Mouse (Mus musculus) c-Kit-negative CD71-positive TER-119-positive erythroid progenitor cells, embryonic 14.5 days (primary cell): Measurements from ENCODE around the gene Zfp691.

Experiments
- DNase-seq: peaks from one replicate; pipeline ENCODE4 v3.0.0-alpha.2; 2013; ENCODE audit warnings: low read depth, low spot score

The Zfp691 gene

DNA sequence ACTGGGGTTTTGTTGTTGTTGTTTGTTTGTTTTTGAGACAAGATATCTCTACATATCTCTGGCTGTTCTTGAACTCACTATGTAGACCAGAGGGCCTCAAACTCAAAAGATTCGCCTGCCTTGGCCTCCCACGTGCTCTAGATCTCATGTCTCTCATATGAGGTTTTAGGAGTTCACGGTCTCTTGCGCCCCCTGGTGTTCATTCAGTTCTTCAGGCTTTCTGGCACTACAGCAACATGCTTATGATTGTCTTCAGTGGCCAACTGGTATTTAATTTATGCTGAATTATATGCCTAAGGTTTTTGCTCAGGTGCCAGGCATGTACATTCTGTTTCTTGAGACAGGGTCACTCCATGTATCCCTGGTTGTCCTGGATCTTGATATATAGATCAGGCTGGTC is 6.3 kb downstream of the Zfp691 start:
- DNase-seq: peak; percentile 86

- no peak for DNase-seq
Observed at GRCm38 (mm10) chr4:119167068-119167467, 6.9 kb downstream of the Zfp691 start.

DNA sequence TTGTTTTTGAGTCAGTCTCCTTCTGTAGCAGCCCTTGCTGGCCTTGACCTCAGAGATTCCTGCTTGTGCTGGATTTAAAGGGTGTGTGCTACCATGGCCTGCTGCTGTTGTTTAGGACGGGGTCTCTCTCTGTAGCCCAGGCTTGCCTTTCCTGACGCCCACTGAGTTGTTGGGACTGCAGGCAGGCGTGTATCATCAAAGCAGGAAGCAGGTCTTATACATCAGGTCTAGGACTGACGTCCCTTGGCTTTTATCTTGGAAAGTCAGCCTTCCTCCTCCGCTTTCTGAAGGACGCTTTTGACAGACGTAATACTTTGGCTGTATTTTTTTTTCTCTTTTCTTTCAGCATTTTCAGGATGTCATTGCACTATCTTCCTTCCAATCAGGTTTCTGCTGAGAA is 8.1 kb downstream of the Zfp691 start:
- no peak for DNase-seq

DNA sequence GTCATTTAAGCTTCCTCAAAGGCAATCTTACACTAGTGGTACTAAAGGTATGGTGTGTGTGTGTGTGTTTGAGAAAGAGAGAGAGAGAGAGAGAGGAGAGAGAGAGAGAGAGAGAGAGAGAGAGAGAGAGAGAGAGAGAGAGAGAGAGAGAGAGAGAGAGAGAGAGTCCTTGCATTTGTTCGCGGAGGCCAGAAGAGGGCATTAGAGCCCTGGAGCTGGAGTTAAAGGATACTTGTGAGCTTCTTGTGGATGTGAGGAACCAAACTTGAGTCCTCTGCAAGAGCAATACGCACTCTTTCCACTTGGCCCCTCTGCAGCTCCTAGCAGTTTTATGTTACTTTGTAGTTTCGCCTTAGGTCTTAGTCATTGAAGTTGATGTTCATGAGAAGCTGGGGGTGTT is 11.0 kb downstream of the Zfp691 start:
- DNase-seq: no peak

- DNase-seq: no peak
Observed at GRCm38 (mm10) chr4:119161358-119161757, 12.6 kb downstream of the Zfp691 start.

DNA sequence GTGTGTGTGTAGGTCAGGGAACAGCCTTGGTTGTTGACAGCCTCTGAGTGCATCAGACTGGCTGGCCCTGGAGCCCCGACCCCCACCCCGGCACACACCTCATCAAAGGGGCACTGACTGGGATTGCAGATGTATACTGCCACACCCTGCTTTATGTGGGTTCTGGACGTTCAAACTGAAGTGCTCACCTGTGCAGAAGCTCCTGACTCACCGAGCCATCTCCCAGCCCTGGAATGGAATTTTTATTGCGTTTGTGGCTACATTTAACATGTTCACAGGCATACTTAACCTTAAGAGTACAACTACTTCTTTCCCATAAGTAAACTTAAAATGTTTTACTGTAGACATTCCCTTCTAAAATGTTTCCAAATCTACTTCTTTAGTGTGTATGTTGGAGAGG is 16.1 kb downstream of the Zfp691 start:
- DNase-seq: no peak

GRCm38 (mm10) chr4:119157186-119157585 is 16.8 kb downstream of the Zfp691 start:
- DNase-seq: peak; percentile 71

- no peak for DNase-seq
Observed at GRCm38 (mm10) chr4:119148741-119149140, 25.3 kb downstream of the Zfp691 start.

DNA sequence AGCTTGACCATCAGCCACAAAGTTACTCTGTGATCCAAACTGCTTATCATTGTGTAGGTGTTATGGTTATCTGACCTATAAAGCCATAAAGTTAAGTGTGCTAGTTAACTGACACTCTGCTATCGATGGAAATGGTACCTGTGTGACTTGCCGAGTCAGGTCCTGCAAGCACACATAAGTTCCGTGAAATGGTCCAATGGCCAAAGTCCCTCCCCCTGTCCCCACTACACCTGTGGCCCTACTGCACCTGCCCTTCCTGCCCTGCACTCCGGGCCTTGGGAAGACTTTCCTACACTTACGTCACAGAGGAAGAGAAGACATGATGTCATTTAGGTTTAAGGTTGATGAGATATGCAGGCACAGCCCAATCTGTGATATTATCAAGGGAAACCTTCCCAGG is 26.6 kb downstream of the Zfp691 start:
- no peak for DNase-seq

DNA sequence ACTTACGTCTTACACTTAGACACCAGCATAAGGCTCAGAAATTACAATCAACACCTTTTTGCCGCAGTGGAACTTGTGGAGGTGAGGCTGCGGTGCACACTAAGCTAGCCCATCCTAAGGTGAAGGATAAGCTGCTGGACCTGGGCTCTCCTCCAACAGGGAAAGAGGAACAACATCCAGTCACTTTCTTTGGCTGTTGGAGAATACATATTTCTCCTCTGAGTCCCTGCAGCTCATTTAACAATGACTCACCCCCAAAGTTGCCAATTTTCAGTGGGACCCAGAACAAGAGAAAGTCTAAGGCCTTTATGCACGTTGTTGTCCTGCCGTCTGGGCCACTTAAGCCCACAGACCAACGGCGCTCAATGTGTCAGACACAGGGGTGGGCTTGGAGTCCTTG is 27.2 kb downstream of the Zfp691 start:
- DNase-seq: no peak

DNA sequence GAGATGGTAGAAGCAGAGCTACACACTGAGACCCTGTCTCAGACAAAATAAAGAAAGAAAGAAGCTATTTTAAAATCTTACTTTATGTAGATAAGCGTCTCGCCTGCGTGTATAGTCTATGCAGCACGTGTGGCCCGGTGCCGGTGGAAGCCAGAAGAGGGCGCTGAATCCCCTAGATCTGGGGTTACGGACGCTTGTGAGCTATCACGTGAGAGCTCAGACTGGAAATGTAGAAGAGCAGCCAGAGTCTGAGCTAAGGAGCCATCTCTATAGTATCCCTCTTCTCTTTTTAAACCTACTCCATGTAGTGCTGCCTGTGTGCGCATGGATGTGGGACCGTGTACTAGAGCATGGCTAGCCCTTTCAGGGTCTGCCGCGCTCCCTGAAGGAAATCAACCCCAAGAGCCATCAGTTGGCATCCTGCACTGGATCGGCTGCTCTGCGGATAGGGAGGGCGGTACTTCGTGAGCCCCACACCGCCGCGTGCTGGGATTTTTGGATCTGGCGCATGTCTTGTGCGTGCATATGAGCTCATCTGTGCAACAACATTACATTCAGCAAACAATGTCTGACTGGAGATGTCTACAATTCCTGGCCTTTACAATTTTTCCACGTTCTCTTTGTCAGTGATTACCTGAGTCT is 31.6 kb downstream of the Zfp691 start:
- DNase-seq: no peak

DNA sequence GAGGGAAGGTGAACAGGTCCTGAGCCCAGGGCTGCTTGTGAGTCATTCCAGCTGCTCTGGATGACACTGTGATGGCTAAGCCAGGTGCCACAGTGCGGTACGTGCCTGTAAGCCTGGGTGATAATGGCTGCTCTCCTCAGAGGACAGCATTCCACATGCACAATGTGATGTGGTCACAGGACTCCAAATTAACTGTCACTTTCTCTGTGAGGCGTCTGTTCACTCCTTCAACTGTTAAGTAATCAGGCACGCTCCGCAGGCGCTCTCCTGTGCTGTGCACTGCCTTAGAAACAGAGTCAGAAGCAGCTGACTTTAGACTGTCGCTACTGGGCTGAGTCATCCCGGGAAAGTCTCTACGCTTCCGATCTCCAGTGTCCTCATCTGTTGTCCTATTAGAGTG is 32.8 kb downstream of the Zfp691 start:
- DNase-seq: no peak

DNA sequence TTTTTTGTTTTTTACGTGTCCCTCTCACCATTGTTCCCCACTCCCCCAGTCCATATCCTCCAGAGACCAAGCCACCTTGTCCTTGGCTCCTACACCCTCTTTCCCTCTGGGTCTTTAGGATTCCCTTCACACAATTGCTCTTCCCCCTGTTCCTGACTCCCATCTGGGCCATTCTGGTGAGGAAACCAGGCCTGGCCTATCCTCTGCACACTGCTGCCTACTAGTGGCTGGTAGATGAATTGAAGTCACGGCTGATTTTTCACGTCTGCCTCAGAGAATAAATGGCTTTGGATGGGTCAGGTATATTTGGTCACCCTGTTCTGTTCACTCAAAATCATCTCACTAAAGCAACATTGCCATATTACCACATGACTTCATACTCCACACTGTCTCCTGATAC is 33.9 kb downstream of the Zfp691 start:
- DNase-seq: peak; percentile 69

GRCm38 (mm10) chr4:119138776-119139175 is 35.2 kb downstream of the Zfp691 start:
- DNase-seq: no peak

DNA sequence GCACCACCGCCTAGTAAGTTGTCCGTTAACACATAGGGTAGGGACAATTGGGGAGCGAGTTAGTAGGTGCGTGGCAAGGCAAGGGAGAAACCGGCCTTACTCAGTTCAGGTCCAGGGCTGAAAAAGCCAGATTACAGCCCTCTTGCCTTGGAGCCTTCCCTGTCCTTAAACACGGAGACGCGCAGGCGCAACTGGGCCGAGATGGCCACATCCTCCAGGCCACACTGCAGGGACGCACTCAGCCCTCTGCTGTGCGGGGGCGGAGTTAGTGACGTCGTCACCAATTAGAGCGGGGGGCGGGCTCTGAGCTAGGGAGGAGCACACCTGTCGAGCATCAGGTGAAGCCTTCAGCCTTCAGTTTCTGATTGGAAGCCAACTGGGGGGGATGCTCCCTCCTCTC is 35.8 kb downstream of the Zfp691 start:
- DNase-seq: no peak

DNA sequence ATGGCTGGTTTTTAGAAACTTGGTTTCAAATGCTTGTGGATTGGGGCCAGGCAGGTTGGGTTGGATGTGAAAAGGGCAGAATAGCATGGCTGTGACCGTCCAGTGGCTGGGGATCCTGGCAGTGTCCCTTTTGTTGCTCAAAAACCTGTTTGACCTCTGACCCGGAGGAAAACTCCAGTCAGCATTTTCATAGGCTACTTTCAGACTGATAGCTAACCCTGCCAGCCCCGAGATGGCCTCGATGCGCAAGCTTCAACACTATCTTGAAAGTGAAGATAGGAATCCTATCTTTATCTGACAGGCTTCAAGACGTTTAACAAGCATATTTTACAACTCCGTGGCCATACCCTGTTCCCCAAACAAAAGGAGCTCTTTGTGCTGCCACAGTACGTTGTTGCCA is 36.7 kb downstream of the Zfp691 start:
- DNase-seq: no peak

- DNase-seq: no peak
Observed at GRCm38 (mm10) chr4:119133860-119134259, 40.1 kb downstream of the Zfp691 start.

GRCm38 (mm10) chr4:119133306-119133705 is 40.7 kb downstream of the Zfp691 start:
- DNase-seq: no peak

DNA sequence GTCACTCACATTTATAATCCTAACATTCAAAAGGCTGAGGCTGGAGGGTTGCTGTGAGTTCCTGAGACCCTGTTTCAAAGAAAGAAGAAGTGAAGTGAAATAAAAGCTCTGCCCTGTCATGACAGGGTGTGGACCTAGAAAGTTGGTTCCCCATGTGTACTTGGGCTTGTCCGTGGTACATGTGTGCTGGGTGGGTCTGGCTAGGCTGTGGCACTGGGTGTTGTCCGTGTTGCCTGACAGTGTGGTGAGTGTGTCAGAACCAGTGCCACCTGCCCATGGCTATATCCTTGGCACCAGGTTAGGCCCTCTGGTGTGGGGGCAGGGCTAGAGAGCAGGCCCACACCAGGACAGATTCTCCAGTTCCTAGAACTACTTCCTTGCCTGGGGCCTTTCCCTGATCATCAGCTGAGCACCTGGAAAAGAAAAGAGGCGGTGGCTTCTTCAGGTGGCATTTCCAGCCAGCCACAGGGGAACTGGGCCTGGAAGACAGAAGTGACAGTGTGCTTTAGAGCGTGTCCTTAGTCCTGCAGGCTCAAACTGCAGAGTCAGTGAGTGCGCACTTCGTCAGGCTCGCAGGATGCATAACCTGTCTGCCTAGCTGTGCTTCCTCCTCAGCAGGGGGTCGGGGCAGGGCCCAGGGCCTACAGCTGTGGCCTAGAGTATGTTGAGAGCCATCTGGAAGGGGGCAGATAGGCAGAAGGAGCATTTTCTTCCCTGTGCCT is 42.6 kb downstream of the Zfp691 start:
- no peak for DNase-seq

GRCm38 (mm10) chr4:119129096-119129495 is 44.9 kb downstream of the Zfp691 start:
- no peak for DNase-seq

DNA sequence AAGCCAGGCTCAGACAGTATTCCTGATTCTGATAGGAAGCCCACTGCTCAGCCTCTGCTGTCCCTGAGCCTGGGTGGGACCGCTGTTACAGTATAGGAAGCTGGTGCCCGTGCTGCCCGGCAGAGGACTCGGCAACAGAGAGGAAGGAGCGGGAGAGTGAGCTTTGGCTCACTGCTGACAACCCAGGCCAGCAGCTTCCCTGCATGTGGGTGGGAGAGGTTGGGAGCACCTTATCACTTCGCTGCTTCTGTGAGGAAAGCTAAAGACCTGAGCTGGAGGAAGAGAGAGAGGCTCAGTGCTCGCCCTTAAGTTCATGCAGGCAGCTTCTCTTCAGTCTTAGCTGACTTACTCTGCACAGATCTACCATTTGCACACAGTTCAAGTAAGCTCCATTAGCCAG is 45.4 kb downstream of the Zfp691 start:
- no peak for DNase-seq

GRCm38 (mm10) chr4:119127229-119127628 is 46.8 kb downstream of the Zfp691 start:
- no peak for DNase-seq

DNA sequence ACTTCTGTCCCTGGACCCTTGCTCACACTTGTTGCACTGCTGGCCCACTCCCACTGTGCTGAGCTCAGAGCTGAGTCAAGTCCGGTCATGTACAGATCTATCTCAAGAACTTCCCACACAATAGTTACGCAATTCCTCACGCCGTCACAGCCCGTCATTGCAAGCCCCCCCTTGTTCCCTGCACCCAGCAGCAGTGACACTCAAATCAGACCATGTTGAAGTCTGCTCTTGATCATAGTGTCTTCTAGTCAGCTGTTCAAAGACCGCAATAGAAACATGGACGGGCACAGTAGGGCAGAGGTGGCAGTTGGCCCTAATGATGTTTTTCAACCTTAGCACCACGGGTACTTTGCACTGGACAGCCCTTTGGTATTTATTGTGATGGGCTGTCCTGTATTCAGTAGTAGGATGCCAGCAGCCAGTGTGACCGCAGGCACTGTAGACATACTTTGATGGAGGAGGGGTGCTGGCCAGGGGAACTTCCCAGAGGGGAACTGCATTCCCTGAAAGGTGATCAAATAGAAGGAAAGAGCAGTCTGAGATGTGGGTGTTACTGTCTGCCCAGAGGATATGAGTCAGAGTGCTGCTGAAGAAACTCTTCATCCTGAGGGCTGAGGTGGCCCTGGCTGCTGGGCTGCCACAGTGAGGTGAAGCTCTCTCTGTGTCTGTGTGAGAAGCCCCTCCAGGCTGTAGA is 48.3 kb downstream of the Zfp691 start:
- DNase-seq: no peak
